Mouse (Mus musculus) neural tube, embryonic 11.5 days (tissue): Measurements from ENCODE around the gene Ogfod1. TPM values are rescaled to one million over a fixed set of nuclear protein-coding genes. Genes with fewer than 3 reads are reported as not detected.

ENCODE experiments used
- ATAC-seq: fragments of 200-750 bp; cut with Nextera tagmentation; 2 replicates; pipeline ENCODE4 v1.8.0; 2017; ENCODE audit warnings: moderate number of reproducible peaks, mild to moderate bottlenecking, moderate TSS enrichment, moderate library complexity; ENCODE audit not compliant: insufficient read depth, low FRiP score, low TSS enrichment
- DNase-seq: peaks from one replicate; pipeline ENCODE4 v3.0.0-alpha.2; 2015; ENCODE audit warnings: low spot score
- H3K27ac ChIP-seq: fragments of 300-500 bp; sonication (generic); 2 replicates; pipeline ENCODE4 v1.5.1; 2014; ENCODE audit warnings: low read depth, mild to moderate bottlenecking, low read length
- H3K27me3 ChIP-seq: fragments of 300-500 bp; sonication (generic); 2 replicates; pipeline ENCODE4 v1.6.1; 2014; ENCODE audit warnings: mild to moderate bottlenecking, low read length, mixed read lengths; ENCODE audit not compliant: control insufficient read depth, insufficient read depth
- H3K36me3 ChIP-seq: fragments of 300-500 bp; sonication (generic); 2 replicates; pipeline ENCODE4 v1.6.1; 2014; ENCODE audit warnings: mild to moderate bottlenecking, low read length, moderate library complexity, mixed read lengths; ENCODE audit not compliant: control insufficient read depth, insufficient read depth
- H3K4me1 ChIP-seq: fragments of 300-500 bp; sonication (generic); 2 replicates; pipeline ENCODE4 v1.6.1; 2014; ENCODE audit warnings: low read length, mixed read lengths; ENCODE audit not compliant: control insufficient read depth, insufficient read depth
- H3K4me2 ChIP-seq: fragments of 300-500 bp; sonication (generic); 2 replicates; pipeline ENCODE4 v1.6.1; 2014; ENCODE audit warnings: low read depth, mild to moderate bottlenecking, moderate library complexity
- H3K4me3 ChIP-seq: fragments of 300-500 bp; sonication (generic); 2 replicates; pipeline ENCODE4 v1.5.1; 2014; ENCODE audit warnings: low read depth, low read length
- H3K9ac ChIP-seq: fragments of 300-500 bp; sonication (generic); 2 replicates; pipeline ENCODE4 v1.6.1; 2014; ENCODE audit warnings: mild to moderate bottlenecking, low read length
- H3K9me3 ChIP-seq: fragments of 300-500 bp; sonication (generic); 2 replicates; pipeline ENCODE4 v1.6.1; 2016; ENCODE audit warnings: low read length; ENCODE audit not compliant: control insufficient read depth
- WGBS: fragments of 180-500 bp; shearing (Covaris S2); extraction: QIAGEN DNeasy Blood & Tissue Kit; methylation state at CpG from one replicate; pipeline ENCODE4 v1.1.7; 2014; 5-methylcytosine and 5-hydroxymethylcytosine counted together
- polyA plus RNA-seq: library from polyadenylated mRNA; unstranded; fragments of >200 nt; fragmentation: Nextera tagmentation; extraction: Ambion mirVana; gene quantifications from 2 replicates; pipeline ENCODE4 v1.2.1, GENCODE M21; 2014

The Ogfod1 gene
- polyA plus RNA-seq, 1 experiment from 2014 or later = 14.2 TPM

DNA sequence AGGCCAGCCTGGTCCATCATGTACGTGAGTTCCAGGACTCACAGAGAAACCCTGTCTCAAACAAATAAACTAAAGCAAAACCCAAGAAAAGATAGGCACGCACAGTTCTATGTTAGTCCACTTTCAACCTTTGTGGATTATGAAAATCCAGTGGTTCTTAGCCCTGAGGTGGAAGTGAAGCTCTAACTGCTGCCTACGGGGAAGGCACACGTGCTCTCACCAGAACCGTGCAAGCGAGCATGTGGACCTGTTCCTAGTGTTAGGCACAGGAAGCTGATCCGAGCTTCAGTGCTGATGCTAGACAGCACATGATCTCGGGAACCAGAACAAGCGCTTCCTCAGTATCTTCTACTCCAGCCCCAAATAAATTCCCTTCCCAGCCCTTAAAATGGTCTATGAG is 55.9 kb downstream of the Ogfod1 start:
- H3K4me1 ChIP-seq = no peaks in the 10 kb centered on the region
- no peak for DNase-seq
- no peaks in the 10 kb centered on the region for H3K27me3 ChIP-seq
- no peaks in the 10 kb centered on the region for H3K36me3 ChIP-seq
- H3K4me3 ChIP-seq = no peak overlapping the region
- H3K9ac ChIP-seq = no peak overlapping the region
- no peak for ATAC-seq
- H3K27ac ChIP-seq = no peak overlapping the region
- WGBS = 84% methylated on average over 9 of the region's 9 CpGs
- no peaks in the 10 kb centered on the region for H3K9me3 ChIP-seq
- H3K4me2 ChIP-seq = no peak overlapping the region

DNA sequence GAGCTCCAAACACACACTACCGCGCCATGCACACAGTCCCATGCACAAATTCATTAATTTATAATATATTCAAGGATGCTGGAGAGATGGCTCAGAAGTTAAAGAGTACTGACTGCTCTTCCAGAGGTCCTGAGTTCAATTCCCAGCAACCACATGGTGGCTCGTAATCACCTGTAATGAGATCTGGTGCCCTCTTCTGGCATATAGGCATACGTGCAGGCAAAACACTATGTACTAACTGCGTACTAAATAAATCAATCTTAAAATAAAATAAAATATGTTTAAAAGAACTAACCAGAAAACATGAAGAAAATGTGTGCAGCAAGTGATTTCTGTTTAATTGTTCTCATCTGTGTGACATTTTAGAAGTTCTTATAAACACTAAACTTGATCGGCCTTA is 57.3 kb downstream of the Ogfod1 start:
- Histone ChIP-seq H3K9ac (no peak overlapping the region), H3K4me2 (no peak overlapping the region), H3K27me3 (no peaks in the 10 kb centered on the region), H3K4me1 (no peaks in the 10 kb centered on the region), H3K9me3 (no peaks in the 10 kb centered on the region), H3K27ac (no peak overlapping the region), H3K4me3 (no peak overlapping the region), H3K36me3 (no peaks in the 10 kb centered on the region)
- DNase-seq = no peak
- WGBS = 75% methylated on average over 6 of the region's 6 CpGs
- no peak for ATAC-seq

DNA sequence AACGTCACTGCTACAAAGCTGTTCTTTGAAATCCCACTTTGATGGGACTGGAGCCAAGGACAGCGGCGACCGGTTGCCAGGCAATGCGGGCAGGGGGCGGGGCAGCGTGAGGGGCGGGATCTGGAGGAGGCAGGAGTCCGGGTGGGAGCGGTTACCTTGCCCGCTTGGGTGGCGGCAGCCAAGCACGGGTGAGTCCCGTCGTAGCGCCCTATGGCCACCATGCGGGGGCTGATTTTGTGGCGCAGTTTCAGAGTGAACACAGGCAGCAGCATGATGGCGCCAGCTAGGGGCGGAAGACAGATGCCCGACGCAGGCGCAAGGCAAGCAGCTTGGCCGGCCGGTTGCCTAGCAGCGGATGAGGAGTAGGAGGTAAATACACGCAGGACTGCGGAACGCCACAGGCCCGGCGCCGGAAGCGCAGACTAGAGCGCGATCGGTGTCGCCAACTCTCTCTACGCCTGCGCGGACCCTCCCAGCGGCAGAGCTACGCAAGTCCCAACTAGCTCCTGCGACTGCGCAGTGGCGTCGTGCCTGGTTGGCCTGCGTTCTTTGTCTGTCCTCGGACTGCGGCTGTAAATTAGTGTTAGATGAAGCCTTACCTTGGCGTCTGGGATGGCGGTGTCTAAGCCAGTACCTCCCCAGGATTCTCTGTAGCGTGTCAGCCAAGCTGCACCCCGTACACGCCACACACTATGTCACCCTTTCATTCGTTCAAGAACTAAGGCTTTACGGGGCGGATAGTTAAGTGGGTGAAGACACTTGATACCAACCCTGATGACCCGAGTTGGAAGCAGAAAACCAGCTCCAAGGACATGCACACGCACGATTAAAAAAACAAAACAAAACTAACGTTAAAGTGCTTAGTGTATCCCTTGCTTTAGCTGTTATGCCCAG is 61.3 kb downstream of the Ogfod1 start, which contains the start of gene Bbs2:
Bbs2 (minus strand) TSS at position 848 of the 894 bp plus-strand sequence.
- under 1% methylated on average over 61 of the region's 61 CpGs for WGBS
- Histone ChIP-seq H3K9me3 (no peaks in the 10 kb centered on the region), H3K27ac (peak within 1 kb of the TSS; percentile 90), H3K9ac (peak within 1 kb of the TSS; percentile 69), H3K36me3 (no peaks in the 10 kb centered on the region), H3K27me3 (no peaks in the 10 kb centered on the region), H3K4me2 (peak within 1 kb of the TSS; percentile 50), H3K4me1 (no peaks in the 10 kb centered on the region), H3K4me3 (peak within 1 kb of the TSS; percentile 49)
- DNase-seq (peak; percentile 99), ATAC-seq (peak; percentile 97)

DNA sequence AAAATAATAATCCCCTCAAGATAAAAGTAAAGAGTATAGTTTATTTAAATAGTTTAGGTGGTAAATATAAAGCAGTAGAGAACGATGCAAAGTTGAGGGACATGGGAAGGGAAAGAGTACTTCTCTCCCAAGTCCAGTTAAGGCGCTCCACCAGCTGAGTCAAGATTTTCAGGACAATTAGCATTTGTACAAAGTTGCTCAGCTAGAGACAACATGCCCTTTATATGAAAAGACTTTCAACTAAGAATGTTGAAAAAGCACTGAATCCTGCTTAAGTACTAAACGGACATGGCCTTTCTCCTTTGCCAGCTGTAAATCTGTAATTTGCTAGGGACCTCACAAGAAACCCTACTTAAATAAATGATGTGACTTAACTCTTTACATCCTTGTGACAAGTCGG is 62.0 kb downstream of the Ogfod1 start:
- DNase-seq (no peak), ATAC-seq (no peak)
- peak overlapping the region; percentile 69; the same call in 1 of the 2 replicates for H3K9ac ChIP-seq
- H3K36me3 ChIP-seq = no peaks in the 10 kb centered on the region
- H3K4me3 ChIP-seq = no peak overlapping the region
- WGBS = 37% methylated on average over 4 of the region's 4 CpGs
- H3K4me2 ChIP-seq = peak overlapping the region; percentile 8; the same call in 1 of the 2 replicates
- no peaks in the 10 kb centered on the region for H3K27me3 ChIP-seq
- no peak overlapping the region for H3K27ac ChIP-seq
- no peaks in the 10 kb centered on the region for H3K4me1 ChIP-seq
- H3K9me3 ChIP-seq = no peaks in the 10 kb centered on the region

DNA sequence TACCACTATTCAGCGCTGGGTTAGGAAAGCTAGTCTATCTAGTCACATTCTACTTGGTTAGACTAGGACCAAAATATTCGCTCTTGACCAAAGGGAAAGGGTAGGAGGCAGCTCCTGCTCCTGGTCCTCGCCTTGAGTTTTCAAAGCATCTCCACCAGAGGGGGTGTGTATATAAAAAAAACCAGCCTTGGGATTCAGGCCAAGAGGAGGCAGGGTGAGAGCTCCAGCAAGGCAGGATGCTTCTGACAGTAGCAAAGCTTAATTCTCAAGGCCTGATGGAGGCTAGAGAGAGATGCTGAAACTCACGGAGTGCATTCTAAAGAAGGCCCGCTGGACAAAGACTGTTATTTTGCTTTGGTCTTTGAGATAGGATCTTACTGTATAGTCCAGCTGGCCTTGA is 67.1 kb downstream of the Ogfod1 start:
- Histone ChIP-seq H3K27ac (no peak overlapping the region), H3K27me3 (no peaks in the 10 kb centered on the region), H3K4me1 (no peaks in the 10 kb centered on the region), H3K4me2 (no peak overlapping the region), H3K36me3 (no peaks in the 10 kb centered on the region), H3K9ac (no peak overlapping the region), H3K9me3 (no peaks in the 10 kb centered on the region), H3K4me3 (no peak overlapping the region)
- WGBS = 54% methylated on average over 5 of the region's 5 CpGs
- no peak for DNase-seq
- ATAC-seq = no peak

DNA sequence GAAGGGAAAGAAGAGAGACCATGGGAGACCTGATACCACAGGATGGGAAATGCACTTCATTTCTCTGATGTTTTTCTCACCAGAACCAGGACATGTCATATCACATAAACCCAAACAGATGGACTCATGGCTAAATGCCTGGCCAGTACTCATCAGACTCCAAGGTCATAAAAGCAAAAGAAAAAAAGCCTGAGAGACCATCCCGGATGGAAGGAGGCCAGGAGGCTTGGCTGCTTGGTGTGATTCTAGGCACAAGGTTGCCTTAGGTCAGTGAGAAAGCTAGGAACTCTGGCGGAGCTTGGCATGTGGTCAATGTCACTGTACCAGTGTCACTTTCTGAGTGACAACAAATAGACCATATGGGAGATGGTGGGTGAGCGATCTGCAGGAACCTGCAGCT is 70.9 kb downstream of the Ogfod1 start:
- no peak overlapping the region for H3K9ac ChIP-seq
- H3K4me1 ChIP-seq = no peaks in the 10 kb centered on the region
- no peak for DNase-seq
- H3K27me3 ChIP-seq = no peaks in the 10 kb centered on the region
- no peak for ATAC-seq
- H3K36me3 ChIP-seq = no peaks in the 10 kb centered on the region
- no peaks in the 10 kb centered on the region for H3K9me3 ChIP-seq
- no peak overlapping the region for H3K27ac ChIP-seq
- WGBS = 73% methylated on average over 3 of the region's 3 CpGs
- no peak overlapping the region for H3K4me2 ChIP-seq
- H3K4me3 ChIP-seq = no peak overlapping the region

DNA sequence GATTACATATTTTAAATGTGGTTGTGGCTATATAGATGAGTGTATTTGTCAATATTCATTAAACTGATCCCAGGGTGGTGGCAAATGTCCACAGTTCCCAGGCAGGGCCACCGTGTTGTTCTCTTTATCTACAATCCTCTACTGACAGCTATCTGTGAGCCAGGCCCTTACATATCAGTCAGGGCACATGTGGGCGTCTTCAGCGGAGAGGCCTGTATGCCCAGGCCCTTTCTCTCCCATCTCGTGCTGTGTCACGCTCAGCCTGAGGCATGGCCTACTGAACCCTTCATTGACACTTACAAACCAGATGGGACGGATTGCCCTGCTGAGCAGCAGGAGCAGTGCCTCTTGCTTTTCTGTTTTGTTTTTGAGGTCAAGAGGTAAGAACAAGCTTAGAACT is 72.4 kb downstream of the Ogfod1 start:
- ATAC-seq = no peak
- no peak for DNase-seq
- no peaks in the 10 kb centered on the region for H3K36me3 ChIP-seq
- H3K27me3 ChIP-seq = no peaks in the 10 kb centered on the region
- no peak overlapping the region for H3K4me2 ChIP-seq
- no peaks in the 10 kb centered on the region for H3K9me3 ChIP-seq
- 60% methylated on average over 6 of the region's 6 CpGs for WGBS
- no peaks in the 10 kb centered on the region for H3K4me1 ChIP-seq
- H3K9ac ChIP-seq = no peak overlapping the region
- no peak overlapping the region for H3K4me3 ChIP-seq
- no peak overlapping the region for H3K27ac ChIP-seq

DNA sequence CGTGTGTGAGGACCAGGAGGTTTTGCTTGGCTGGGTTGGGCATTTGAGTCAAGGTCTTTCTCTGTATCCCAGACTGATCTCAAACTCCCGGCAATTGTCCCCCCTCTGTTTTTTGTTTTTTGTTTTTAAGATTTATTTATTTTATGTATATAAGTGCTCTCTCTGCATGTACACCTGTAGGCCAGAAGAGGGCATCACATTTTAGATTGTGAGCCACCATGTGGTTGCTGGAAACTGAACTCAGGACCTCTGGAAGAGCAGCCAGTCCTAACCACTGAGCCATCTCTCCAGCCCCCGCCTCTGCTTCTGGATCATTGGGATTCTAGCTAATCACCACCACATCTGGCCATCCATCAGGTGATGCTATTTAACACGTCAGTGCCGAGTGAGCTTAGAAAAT is 72.8 kb downstream of the Ogfod1 start:
- Histone ChIP-seq H3K9me3 (no peaks in the 10 kb centered on the region), H3K9ac (no peak overlapping the region), H3K4me2 (no peak overlapping the region), H3K27ac (no peak overlapping the region), H3K4me3 (no peak overlapping the region), H3K36me3 (no peaks in the 10 kb centered on the region), H3K4me1 (no peaks in the 10 kb centered on the region), H3K27me3 (no peaks in the 10 kb centered on the region)
- 73% methylated on average over 5 of the region's 5 CpGs for WGBS
- ATAC-seq = no peak
- DNase-seq = no peak

DNA sequence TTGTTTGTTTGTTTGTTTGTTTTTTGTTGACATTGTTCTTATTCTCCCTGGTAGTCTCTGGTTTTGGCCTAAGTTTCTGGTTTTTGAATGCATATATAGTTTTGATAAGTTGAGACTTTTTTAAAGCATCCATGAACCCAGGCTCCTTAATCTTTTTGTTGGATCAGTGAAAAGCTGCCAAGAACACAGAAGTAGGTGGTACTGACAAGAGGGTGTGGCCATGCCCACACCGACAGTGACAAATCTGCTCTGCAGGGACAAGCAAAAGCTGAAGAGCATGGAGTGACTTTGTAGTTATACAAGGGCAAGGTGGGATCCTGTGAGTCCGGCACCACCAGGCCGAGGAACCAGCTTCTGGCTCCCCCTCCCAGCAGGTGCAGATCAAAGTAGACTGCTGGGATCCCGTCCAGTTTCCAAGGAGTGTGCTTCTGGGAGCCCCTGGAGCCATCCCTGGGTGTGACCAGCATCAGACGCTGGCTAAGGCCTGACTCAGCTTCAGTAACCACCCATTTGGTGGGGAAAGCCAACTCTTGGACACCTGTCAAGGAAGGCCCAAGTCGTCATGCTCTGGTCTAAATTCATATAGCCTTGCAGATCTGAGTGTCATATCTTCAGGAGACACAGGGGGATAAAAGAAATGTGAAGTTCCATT is 73.7 kb downstream of the Ogfod1 start:
- ATAC-seq (no peak), DNase-seq (no peak)
- no peak overlapping the region for H3K27ac ChIP-seq
- no peaks in the 10 kb centered on the region for H3K9me3 ChIP-seq
- H3K27me3 ChIP-seq = no peaks in the 10 kb centered on the region
- no peaks in the 10 kb centered on the region for H3K4me1 ChIP-seq
- H3K36me3 ChIP-seq = no peaks in the 10 kb centered on the region
- H3K9ac ChIP-seq = no peak overlapping the region
- no peak overlapping the region for H3K4me2 ChIP-seq
- H3K4me3 ChIP-seq = no peak overlapping the region
- 71% methylated on average over 6 of the region's 6 CpGs for WGBS
